Mouse (Mus musculus) right cerebral cortex, postnatal 25 days (tissue): ENCODE results near the gene Olfr1178.

ENCODE experiments used
- DNase-seq: peaks from one replicate; pipeline ENCODE4 v3.0.0; 2022

Gene Olfr1178

GRCm38 (mm10) chr2:88386762-88387161 is at the start of gene Olfr1178:
Gene Olfr1178, plus strand, starts transcription at chr2:88387062.
- no peak for DNase-seq

- no peak for DNase-seq
Measured at GRCm38 (mm10) chr2:88346392-88346791, 40.5 kb upstream of the Olfr1178 start, which contains the start of gene Olfr1177-ps. Gene Olfr1177-ps, minus strand, starts transcription at chr2:88346492.

- no peak for DNase-seq
Measured at GRCm38 (mm10) chr2:88356304-88356703, 30.6 kb upstream of the Olfr1178 start.

- DNase-seq: no peak
Measured at GRCm38 (mm10) chr2:88406353-88406752, 19.5 kb downstream of the Olfr1178 start, which contains the start of gene Olfr1179. Gene Olfr1179, minus strand, starts transcription at chr2:88406453.

- no peak for DNase-seq
Measured at GRCm38 (mm10) chr2:88419051-88419450, 32.2 kb downstream of the Olfr1178 start, which contains the start of gene Olfr1180. Gene Olfr1180, minus strand, starts transcription at chr2:88419151.

- DNase-seq: no peak
Measured at GRCm38 (mm10) chr2:88426071-88426470, 39.2 kb downstream of the Olfr1178 start, which contains the start of gene Olfr1181. Gene Olfr1181, minus strand, starts transcription at chr2:88426171.

- DNase-seq: no peak
Measured at GRCm38 (mm10) chr2:88449031-88449430, 62.2 kb downstream of the Olfr1178 start, which contains the start of gene Gm13757. Gene Gm13757, minus strand, starts transcription at chr2:88449131.
